Mouse (Mus musculus): ENCODE measurements around the gene Wfdc9. TPM values are rescaled to one million over a fixed set of nuclear protein-coding genes. Genes with fewer than 3 reads are reported as not detected.

Wfdc9 gene
- polyA plus RNA-seq (2012; rRNA removed) = not detected in 2 replicates

GRCm38 (mm10) chr2:164656483-164656882, at the start of gene Wfdc9:
Wfdc9 (minus strand) TSS chr2:164656583.

GRCm38 (mm10) chr2:164698201-164698600, 41.8 kb upstream of the Wfdc9 start, which contains the start of gene Spint4:
Spint4 (plus strand) TSS chr2:164698501.

GRCm38 (mm10) chr2:164684807-164685206, 28.4 kb upstream of the Wfdc9 start, which contains the start of gene Wfdc13:
Wfdc13 (plus strand) TSS chr2:164685107.

GRCm38 (mm10) chr2:164673987-164674386, 17.6 kb upstream of the Wfdc9 start, which contains the start of gene Wfdc11:
Wfdc11 (minus strand) TSS chr2:164674087.

GRCm38 (mm10) chr2:164655858-164656257, 525 bp downstream of the Wfdc9 start, which contains the start of gene Wfdc10:
Wfdc10 (plus strand) TSS chr2:164656046.

GRCm38 (mm10) chr2:164638696-164639095, 17.7 kb downstream of the Wfdc9 start, which contains the start of gene Wfdc16:
Wfdc16 (minus strand) TSS chr2:164638796.

GRCm38 (mm10) chr2:164613471-164613870, 42.9 kb downstream of the Wfdc9 start, which contains the start of the genes Wfdc6b and Wfdc8:
Wfdc6b (plus strand) TSS chr2:164613522.
Wfdc8 (minus strand) TSS chr2:164613626.

Other genes with a start within 250 kb of the Wfdc9 start
- gene Sdc4, start 212.7 kb downstream of the Wfdc9 start, polyA plus RNA-seq (2012; rRNA removed) = 10.9 and 13.1 TPM in 2 replicates
- 13.3 and 16.2 TPM in 2 replicates for gene Sys1, start 199.6 kb downstream of the Wfdc9 start, polyA plus RNA-seq (2012; rRNA removed)
- 0.15 and 0.50 TPM in 2 replicates for gene Gm20458, start 195.6 kb downstream of the Wfdc9 start, polyA plus RNA-seq (2012; rRNA removed)
- not detected in 2 replicates for gene Trp53tg5, start 182.9 kb downstream of the Wfdc9 start, polyA plus RNA-seq (2012; rRNA removed)
- 5.0 and 5.1 TPM in 2 replicates for gene Dbndd2, start 170.5 kb downstream of the Wfdc9 start, polyA plus RNA-seq (2012; rRNA removed)
- gene Pigt, start 159.1 kb downstream of the Wfdc9 start, polyA plus RNA-seq (2012; rRNA removed) = 16.7 and 21.2 TPM in 2 replicates
- 0.70 and 1.2 TPM in 2 replicates for gene Wfdc2, start 94.2 kb downstream of the Wfdc9 start, polyA plus RNA-seq (2012; rRNA removed)
- gene Spint3, start 83.1 kb downstream of the Wfdc9 start, polyA plus RNA-seq (2012; rRNA removed) = not detected in 2 replicates
- gene Wfdc6a, start 71.1 kb downstream of the Wfdc9 start, polyA plus RNA-seq (2012; rRNA removed) = 0.07 TPM in 1 of 2 replicates, not detected in the other
- not detected in 2 replicates for gene Eppin, start 63.0 kb downstream of the Wfdc9 start, polyA plus RNA-seq (2012; rRNA removed)
- not detected in 2 replicates for gene Wfdc6b, start 43.1 kb downstream of the Wfdc9 start, polyA plus RNA-seq (2012; rRNA removed)
- gene Wfdc8, start 43.0 kb downstream of the Wfdc9 start, polyA plus RNA-seq (2012; rRNA removed) = not detected in 2 replicates
- gene Wfdc16, start 17.8 kb downstream of the Wfdc9 start, polyA plus RNA-seq (2012; rRNA removed) = not detected in 2 replicates
- not detected in 2 replicates for gene Wfdc10, start 537 bp downstream of the Wfdc9 start, polyA plus RNA-seq (2012; rRNA removed)
- not detected in 2 replicates for gene Wfdc11, start 17.5 kb upstream of the Wfdc9 start, polyA plus RNA-seq (2012; rRNA removed)
- gene Wfdc13, start 28.5 kb upstream of the Wfdc9 start, polyA plus RNA-seq (2012; rRNA removed) = not detected in 2 replicates
- gene Spint4, start 41.9 kb upstream of the Wfdc9 start, polyA plus RNA-seq (2012; rRNA removed) = not detected in 2 replicates
- not detected in 2 replicates for gene Spint5, start 58.7 kb upstream of the Wfdc9 start, polyA plus RNA-seq (2012; rRNA removed)
- 1.6 and 1.7 TPM in 2 replicates for gene Wfdc3, start 89.3 kb upstream of the Wfdc9 start, polyA plus RNA-seq (2012; rRNA removed)
- gene Dnttip1, start 89.4 kb upstream of the Wfdc9 start, polyA plus RNA-seq (2012; rRNA removed) = 26.6 and 27.2 TPM in 2 replicates
- gene Ube2c, start 113.3 kb upstream of the Wfdc9 start, polyA plus RNA-seq (2012; rRNA removed) = 386 and 491 TPM in 2 replicates
- 0.45 and 15.8 TPM in 2 replicates for gene Tnnc2, start 123.4 kb upstream of the Wfdc9 start, polyA plus RNA-seq (2012; rRNA removed)
- 2.3 and 2.4 TPM in 2 replicates for gene Snx21, start 129.2 kb upstream of the Wfdc9 start, polyA plus RNA-seq (2012; rRNA removed)
- gene Acot8, start 148.3 kb upstream of the Wfdc9 start, polyA plus RNA-seq (2012; rRNA removed) = 19.0 and 20.4 TPM in 2 replicates
- 2.2 and 2.4 TPM in 2 replicates for gene Zswim3, start 148.5 kb upstream of the Wfdc9 start, polyA plus RNA-seq (2012; rRNA removed)
- gene Zswim1, start 166.1 kb upstream of the Wfdc9 start, polyA plus RNA-seq (2012; rRNA removed) = 1.8 and 2.2 TPM in 2 replicates
- gene Spata25, start 172.0 kb upstream of the Wfdc9 start, polyA plus RNA-seq (2012; rRNA removed) = 0.05 TPM in 1 of 2 replicates, not detected in the other
- 58.4 and 71.2 TPM in 2 replicates for gene Ctsa, start 176.3 kb upstream of the Wfdc9 start, polyA plus RNA-seq (2012; rRNA removed)
- 0.88 and 0.89 TPM in 2 replicates for gene Neurl2, start 176.9 kb upstream of the Wfdc9 start, polyA plus RNA-seq (2012; rRNA removed)
- gene Pltp, start 201.1 kb upstream of the Wfdc9 start, polyA plus RNA-seq (2012; rRNA removed) = 6.8 and 8.1 TPM in 2 replicates
- gene Pcif1, start 222.7 kb upstream of the Wfdc9 start, polyA plus RNA-seq (2012; rRNA removed) = 17.5 and 19.0 TPM in 2 replicates

Measured in liver, embryonic 14 days (tissue).